Mouse (Mus musculus) T-helper 1 cell (primary cell): ENCODE results near the gene Fibcd1.

ENCODE experiments used
- in situ Hi-C: fragments of 300-600 bp; cut with MboI, MseI; formaldehyde crosslinking; loops from one replicate; pipeline ENCODE4 v1.15.1; 2025; ENCODE audit warnings: high pct_unique_total_duplicates

The Fibcd1 gene

GRCm38 (mm10) chr2:31811086-31811958, 34.5 kb downstream of the Fibcd1 start:
- in situ Hi-C loops = loop anchor here (5.0 kb wide), 1 partner anchor 76 kb away; the partner anchor contains the start of gene Lamc3

GRCm38 (mm10) chr2:31810444-31810843, 35.4 kb downstream of the Fibcd1 start, which contains the start of gene Qrfp:
Gene Qrfp (minus strand): TSS chr2:31810580.
- in situ Hi-C loops = loop anchor here (5.0 kb wide), 1 partner anchor 77 kb away; the partner anchor contains the start of gene Lamc3

- in situ Hi-C loops = no loop called here
Measured at GRCm38 (mm10) chr2:31809358-31809740, 36.5 kb downstream of the Fibcd1 start.

DNA sequence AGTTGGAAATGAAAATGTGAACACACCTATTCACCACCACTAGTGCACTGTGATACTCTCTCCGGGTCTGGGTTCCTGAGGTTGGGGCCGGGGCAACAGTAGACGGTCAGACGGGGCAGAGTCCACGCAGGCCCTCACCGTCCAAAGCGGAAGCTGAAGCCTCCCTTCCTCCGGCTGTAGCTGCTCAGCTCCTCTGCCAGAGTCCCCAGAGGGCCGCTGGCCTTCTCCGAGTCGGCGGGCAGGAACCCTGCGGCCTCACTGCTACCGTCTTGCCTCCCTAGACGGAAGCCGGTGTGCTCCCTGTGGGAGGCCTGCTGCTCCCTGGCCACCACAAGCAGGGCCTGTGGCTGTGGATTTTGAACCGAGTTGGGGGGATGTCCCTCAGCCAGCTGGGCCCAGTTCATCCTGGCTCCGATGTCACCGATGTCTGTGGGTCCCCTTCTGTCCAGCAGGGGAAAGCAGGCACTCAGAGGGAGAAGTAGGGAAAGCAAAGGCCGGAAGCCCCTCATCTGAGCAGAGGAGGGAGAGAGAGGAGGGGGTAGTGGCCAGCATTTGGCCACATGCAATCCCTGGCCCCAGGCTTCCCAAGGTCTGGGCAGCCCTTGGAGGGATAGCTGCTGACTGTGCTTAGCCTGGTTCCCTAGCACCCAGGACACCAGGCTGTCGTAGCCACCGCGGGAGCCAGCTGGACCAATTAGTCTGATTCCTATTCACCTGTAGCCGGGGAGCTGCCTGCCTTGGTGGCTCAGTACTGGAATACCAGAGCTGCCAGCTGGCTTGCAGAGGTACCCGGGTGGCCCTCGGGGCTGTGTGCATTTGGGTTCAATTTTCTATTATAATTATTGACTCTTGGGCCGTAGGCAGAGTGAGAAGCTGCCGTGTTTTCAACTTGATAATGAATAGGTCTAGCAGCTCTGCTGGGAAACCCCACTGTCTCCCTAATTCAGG, 37.1 kb downstream of the Fibcd1 start:
- in situ Hi-C loops = no loop called here

DNA sequence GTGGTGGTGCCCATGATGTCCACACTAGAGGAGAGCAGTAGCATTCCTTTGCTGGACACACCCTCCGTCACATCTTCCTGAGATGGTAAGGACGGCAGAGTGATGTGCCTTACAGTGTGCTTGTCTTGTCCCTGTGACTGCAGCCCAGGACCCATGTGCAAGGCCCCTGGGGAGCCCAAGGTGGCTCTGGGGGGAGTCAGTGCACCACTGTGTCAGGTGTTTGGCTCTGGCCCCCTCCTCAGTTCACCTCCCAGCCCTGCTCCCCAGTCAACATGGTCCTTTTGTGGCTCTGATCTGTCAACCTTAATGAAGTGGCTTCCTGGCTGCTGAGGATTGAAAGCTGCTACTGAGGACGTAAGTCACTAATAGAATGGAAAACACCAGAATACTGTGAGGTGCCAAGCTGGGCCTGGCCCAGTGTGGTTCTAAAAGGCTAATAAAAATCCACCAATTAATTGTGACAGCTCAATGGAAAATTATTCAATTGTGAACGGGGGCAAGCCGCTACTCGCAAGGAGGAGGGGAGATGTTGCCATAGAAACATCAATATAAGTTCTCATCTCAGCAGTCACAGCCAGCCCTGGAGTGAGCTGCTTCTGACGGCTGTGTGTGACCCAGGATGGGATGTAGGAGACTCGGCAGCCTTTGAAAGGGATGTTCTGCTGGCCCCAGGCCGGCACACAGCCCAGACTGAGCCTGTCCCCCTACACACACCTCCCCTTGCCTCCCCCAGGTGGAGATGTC, 39.0 kb downstream of the Fibcd1 start:
- in situ Hi-C loops = no loop called here

DNA sequence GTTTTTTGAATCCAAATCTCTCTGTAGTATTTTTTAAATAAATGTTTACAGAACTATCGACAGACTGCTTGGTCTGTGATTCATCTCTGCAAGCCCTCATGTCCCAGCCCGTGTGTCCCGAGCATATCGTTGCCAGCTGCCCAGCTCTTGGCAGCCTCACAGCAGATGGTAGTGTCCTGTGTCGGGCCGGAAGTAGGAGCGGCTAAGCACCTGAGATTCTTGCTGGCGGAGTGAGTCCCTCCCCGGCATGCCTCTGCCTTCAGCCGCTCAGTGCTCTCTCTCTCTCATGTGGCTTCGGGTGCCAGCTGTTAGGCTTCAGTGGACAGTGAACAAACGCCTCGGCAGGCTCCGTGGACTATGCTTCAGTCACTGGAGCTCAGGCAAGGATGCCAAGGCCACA, 42.3 kb downstream of the Fibcd1 start:
- in situ Hi-C loops = no loop called here

GRCm38 (mm10) chr2:31802811-31803210, 43.0 kb downstream of the Fibcd1 start:
- in situ Hi-C loops = no loop called here

GRCm38 (mm10) chr2:31801416-31801815, 44.4 kb downstream of the Fibcd1 start:
- in situ Hi-C loops = no loop called here

- in situ Hi-C loops = no loop called here
Measured at GRCm38 (mm10) chr2:31796943-31797342, 48.9 kb downstream of the Fibcd1 start.

DNA sequence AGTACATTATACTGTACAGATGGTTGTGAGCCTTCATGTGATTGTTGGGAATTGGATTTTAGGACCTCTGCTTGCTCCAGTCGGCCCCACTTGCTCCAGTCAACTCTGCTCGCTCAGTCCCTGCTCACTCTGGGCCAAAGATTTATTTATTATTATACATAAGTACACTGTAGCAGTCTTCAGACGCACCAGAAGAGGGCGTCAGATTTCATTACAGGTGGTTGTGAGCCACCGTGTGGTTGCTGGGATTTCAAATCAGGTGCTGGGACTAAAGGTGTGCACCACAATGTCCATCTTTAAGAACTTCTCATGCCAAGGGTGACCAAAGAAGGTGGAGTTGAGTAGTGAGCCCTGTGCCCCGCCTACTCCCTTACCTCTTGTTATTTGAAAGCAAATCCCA, 53.2 kb downstream of the Fibcd1 start:
- in situ Hi-C loops = no loop called here

GRCm38 (mm10) chr2:31791260-31791659, 54.5 kb downstream of the Fibcd1 start:
- in situ Hi-C loops = no loop called here

GRCm38 (mm10) chr2:31790728-31791251, 55.0 kb downstream of the Fibcd1 start:
- in situ Hi-C loops = no loop called here

- in situ Hi-C loops = loop anchor here (5.0 kb wide), 1 partner anchor 102 kb away; the partner anchor contains the start of gene Abl1
Measured at GRCm38 (mm10) chr2:31789215-31789614, 56.6 kb downstream of the Fibcd1 start.

- in situ Hi-C loops = loop anchor here (5.0 kb wide), 1 partner anchor 101 kb away; the partner anchor contains the start of gene Abl1
Measured at GRCm38 (mm10) chr2:31788227-31788626, 57.6 kb downstream of the Fibcd1 start.

DNA sequence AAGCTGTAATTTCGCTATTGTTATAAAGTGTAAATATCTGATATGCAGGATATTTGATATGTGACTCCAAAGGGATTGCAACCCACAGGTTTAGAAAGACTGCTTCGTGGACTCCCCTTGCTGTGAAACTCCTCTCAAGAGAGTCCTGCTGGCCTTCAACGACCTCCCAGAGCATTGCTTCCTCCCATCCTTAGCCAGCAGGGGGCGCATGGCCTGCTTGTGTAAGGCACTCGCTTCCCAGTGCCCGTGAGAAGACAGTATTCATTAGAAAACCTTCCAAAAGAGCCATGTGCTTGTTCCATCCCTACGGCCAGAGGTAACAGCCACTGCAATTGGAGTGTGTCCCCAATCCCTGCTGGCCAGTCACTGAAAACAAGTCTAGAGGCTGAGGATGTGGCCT, 58.8 kb downstream of the Fibcd1 start:
- in situ Hi-C loops = loop anchor here (5.0 kb wide), 1 partner anchor 100 kb away; the partner anchor contains the start of gene Abl1

DNA sequence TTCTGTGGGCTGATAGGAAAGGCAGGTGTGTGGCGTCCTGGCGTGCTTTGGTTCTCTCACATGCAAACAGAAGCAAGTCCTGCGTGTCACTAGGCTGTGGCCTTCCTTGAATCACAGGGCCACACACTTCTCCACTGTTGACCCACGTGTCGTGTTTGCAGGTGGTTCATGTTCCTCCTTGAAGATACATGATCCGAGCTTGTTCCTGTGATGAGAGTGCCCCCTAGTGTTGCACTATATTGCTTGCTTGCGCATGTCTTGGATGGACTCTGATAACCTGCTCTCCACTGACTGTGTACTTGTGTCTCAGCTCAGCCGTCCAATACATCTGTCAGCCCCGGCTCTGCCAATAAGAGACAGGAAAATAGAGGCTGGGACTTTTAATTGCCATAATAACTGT, 60.7 kb downstream of the Fibcd1 start:
- in situ Hi-C loops = loop anchor here (5.0 kb wide), 1 partner anchor 98 kb away; the partner anchor contains the start of gene Abl1

- in situ Hi-C loops = no loop called here
Measured at GRCm38 (mm10) chr2:31782958-31783602, 62.7 kb downstream of the Fibcd1 start.

DNA sequence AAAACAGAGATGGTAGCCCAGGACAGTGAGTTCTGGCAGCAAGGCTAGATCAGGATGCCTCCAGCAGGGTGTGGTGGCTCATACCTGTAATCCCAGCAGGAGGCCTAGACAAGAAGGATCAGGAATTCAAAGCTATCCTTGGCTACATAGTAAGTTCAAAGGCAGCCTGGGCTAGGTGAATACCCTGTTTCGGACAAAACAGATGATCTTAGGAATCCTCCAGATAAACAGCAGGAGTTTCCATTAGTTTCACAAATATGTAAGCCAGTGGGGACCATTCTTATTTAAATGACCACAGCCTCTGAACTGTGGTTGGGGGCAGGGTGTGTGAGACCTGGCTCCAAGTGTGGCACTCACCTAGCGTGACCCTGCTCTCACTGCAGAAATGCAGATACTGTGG, 66.5 kb downstream of the Fibcd1 start:
- in situ Hi-C loops = no loop called here

GRCm38 (mm10) chr2:31776479-31776878, 69.3 kb downstream of the Fibcd1 start:
- in situ Hi-C loops = no loop called here

GRCm38 (mm10) chr2:31770781-31771441, 74.9 kb downstream of the Fibcd1 start:
- in situ Hi-C loops = no loop called here
